Comparison of ENCODE assay signal across 15 mouse cellular contexts in genomic region chr3:52738386-52738785, GRCm38 (mm10).
"Had no signal": no experiment of that assay in that cellular context is flagged by ENCODE, and none has a peak within 500 bp of the region (broad histone marks: within the 10 kb centered on the region; RNA-seq: fewer than 3 reads in every experiment).

No protein-coding gene starts in this region.

- H3K9ac ChIP-seq: neural tube, embryonic 15.5 days; stomach, embryonic 15.5 days had no signal

- H3K4me2 ChIP-seq: neural tube, embryonic 15.5 days; stomach, embryonic 15.5 days had no signal

- H3K27ac ChIP-seq: neural tube, embryonic 15.5 days; stomach, embryonic 15.5 days; stomach, postnatal 0 days had no signal

- H3K9me3 ChIP-seq: neural tube, embryonic 15.5 days; stomach, embryonic 15.5 days had no signal

- H3K27me3 ChIP-seq: neural tube, embryonic 15.5 days; stomach, embryonic 15.5 days had no signal

- H3K4me3 ChIP-seq: neural tube, embryonic 15.5 days; stomach, embryonic 15.5 days had no signal

- DNase-seq: retina, postnatal 1 day; right cerebral cortex, adult 18-20 months; right cerebral cortex, postnatal 14 days; right cerebral cortex, postnatal 25 days; right cerebral cortex, postnatal 4 days; spleen, adult 18-20 months; thymus, adult 18-20 months; thymus, adult 2 months; thymus, postnatal 14 days; thymus, postnatal 25 days; thymus, postnatal 36 days; thymus, postnatal 4 days had no signal

- H3K36me3 ChIP-seq: neural tube, embryonic 15.5 days; stomach, embryonic 15.5 days had no signal

- H3K4me1 ChIP-seq: neural tube, embryonic 15.5 days; stomach, embryonic 15.5 days had no signal
